Mouse (Mus musculus) CD8-positive naive resting alpha-beta T cell, adult 2 months (primary cell): ENCODE measurements around the gene Rab1b.
"Not testable (repeated sequence)": the region's sequence is repeated elsewhere in the genome, so short reads cannot be mapped to it uniquely, and the experiment has no call there.

Experiments used
- DNase-seq, 2 experiments: peaks; one replicate each; pipeline ENCODE4 v3.0.0; 2022; ENCODE audit warnings: low read depth in 2 of 2, low spot score in 2 of 2

The Rab1b gene

GRCm38 (mm10) chr19:5106731-5107191 is at the start of gene Rab1b:
Gene Rab1b, minus strand, starts transcription at chr19:5107072.
- peak; percentile 96 for DNase-seq

DNA sequence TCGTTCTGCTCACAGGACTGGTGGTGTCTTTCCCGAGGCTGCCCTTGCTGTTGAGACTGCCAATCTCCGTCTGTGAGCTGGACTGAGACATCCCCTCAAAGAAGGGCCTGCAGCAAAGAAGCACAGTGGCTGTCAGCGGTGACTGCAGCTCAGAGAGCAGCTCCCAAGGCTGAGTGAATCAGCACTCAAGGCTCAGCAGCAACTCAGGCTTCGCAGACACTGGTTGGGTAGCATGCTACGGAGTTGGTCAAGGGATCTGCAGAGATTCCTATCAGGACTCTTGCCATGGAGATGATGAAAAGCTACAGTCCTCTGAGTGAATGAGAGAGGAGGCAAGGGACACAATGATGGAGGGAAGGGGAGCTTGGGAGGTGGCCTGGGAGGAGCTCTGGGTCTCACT is 45.4 kb upstream of the Rab1b start:
- DNase-seq: no peak

DNA sequence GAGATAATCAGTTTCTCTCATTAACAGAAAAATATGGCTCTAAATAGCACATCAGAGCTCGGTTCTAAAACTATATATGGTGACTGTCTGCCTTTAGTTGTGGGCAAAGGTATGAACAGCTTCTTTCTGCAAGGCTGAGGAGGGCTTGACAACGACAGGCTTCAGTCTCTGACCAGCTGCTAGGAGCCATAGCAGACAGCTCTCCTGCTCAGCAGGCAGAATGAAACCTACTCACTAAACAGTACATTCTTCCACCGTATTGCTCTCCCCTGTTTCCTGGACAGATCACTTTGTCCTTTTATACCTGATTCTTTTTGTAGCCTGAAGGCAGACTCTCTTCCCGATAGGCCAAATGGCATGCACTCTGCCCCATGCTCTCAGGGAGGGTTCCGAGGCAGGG is 44.9 kb upstream of the Rab1b start:
- DNase-seq: no peak

DNA sequence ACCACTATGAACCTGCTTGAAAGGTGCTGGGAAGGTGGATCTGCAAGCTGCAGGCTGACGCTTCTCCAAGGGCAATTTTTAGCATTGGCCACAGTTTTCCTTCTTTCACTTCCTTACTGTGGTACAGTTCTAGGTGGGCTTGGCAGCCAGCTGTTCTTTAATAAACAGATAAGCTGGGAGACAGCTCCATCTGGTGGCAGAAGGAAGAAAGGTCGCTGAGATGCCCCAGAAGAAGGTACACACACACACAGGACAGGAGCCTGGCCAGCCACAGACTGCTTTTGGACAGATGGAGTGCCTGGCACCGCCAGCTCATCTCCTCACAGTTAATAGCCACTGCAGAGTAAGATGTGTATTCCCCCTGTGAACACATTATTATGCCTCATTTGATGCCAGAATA is 44.5 kb upstream of the Rab1b start:
- DNase-seq: peak; percentile 26 to 45

DNA sequence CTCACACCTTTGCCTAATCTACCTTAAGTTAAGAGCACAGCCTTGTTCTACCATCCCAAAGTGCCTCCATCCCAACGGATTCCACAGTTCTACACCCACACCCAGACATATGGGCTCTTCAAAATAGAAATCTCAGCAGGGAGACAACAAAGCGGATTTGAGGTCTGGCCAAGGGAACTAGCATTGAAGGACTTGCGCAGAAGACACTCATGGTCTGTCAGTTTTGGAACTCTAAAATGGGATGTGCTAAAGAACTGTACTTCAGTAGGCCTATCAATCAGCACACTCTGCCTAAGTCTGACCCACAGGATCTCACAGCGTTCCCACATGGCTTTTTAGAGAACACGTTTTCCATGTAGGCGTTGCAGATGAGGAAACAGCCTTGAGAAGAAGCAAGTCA is 43.5 kb upstream of the Rab1b start:
- no peak for DNase-seq

GRCm38 (mm10) chr19:5149041-5149440 is 42.2 kb upstream of the Rab1b start:
- not testable (repeated sequence) for DNase-seq

DNA sequence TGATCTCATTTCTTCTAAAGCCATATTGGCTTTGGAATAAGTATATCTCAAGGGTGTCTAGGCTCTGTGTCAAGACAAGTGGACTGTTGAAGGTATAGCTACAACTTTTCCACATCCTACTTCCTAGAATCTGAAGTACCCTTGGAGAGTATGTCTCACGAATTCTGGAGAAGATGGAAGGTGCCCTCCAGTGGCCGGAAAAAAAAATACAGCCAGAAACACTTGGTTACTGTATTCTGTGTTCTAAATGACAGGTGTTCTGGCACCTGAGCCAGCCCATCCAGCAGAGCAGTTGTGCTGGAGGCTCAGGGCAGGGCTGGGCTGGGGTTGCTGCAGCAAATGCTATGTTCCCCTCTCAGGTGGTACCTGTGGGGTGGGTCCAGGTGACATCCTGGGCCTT is 32.8 kb upstream of the Rab1b start:
- peak in 1 of 2 experiments; percentile 27 for DNase-seq

DNA sequence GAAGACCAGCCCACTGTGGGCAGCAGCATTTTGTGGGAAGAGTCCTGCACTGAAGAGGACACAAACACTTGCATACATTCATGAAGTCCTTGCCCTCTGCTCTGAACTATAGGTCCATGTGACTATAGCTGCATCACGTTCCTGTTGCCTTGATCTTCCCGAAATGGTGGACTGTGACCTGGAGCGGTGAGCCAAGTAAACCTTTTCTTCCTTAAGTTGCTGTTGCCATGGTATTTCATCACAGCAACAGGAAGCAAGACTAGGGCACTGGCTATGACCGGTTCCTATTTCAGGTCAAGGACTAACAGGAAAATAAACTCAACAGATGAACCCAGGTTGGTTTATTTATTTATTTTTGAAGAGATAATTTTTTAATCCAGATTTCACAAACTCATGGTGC is 24.4 kb upstream of the Rab1b start:
- no peak for DNase-seq

GRCm38 (mm10) chr19:5129770-5130169 is 22.9 kb upstream of the Rab1b start:
- no peak for DNase-seq

GRCm38 (mm10) chr19:5124055-5124614 is 17.3 kb upstream of the Rab1b start:
- no peak for DNase-seq

DNA sequence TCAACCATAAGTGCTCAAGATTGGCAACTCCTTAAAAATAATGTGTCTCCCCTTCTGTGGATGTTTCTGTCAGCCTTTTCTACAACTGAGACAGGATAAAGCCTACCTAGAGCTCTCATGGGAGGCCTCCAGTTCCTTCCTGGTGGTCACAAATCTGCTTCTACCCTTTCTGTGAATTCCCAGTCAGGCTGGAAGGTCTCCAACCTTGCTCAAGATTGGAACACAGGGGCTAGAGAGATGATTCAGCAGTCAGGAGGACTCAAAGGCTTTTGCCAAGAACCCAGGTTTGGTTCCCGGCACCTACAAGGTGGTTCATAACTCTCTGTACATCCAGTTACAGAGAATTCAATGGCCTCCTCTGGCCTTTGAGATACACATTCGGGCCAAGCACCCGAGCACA is 16.4 kb upstream of the Rab1b start:
- no peak for DNase-seq

GRCm38 (mm10) chr19:5122492-5122891 is 15.6 kb upstream of the Rab1b start:
- no peak for DNase-seq

- DNase-seq: no peak
Observed at GRCm38 (mm10) chr19:5118384-5118698, 11.5 kb upstream of the Rab1b start, which contains the start of gene Klc2. Gene Klc2, minus strand, starts transcription at chr19:5118560.

- DNase-seq: peak; percentile 56 to 70
Observed at GRCm38 (mm10) chr19:5117494-5118383, 10.9 kb upstream of the Rab1b start.

- DNase-seq: no peak
Observed at GRCm38 (mm10) chr19:5113783-5114182, 6.9 kb upstream of the Rab1b start.

DNA sequence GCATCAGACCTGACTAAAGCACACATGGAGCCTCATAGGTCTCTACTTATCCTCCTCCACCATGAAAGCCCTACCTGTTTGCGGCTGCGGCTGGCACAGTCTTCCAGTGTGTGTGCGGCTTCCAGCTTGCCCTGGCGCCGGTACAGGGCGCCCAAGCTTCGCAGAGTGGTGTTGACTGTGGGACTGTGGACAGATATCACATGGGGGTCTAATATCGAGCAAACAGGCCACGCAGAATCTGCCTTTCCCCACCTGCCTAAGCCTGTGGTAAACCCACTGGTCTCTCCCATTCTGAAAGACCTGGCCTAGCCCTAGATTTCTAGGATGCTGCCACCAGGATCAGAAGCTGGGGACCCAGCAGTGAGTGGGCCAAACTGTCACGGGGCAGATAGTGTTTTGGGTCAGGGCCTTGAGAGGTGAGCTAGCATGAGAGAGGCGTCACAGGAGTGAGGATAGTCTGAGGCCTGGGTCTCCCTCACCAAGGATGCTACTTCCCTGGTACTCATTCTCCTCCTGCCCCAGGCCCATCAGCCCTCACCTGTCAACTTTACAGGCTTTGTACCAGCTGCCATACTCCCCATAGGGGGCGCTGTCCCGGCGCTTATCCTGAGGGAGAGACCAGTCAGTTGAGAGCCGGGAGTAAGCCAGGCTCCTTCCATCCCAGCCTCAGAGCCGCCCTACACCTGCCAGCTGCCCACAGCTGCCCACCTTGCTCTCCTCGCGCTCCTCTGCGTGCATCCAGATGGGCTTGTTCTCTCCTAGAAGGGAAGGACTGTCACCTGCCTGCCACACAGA is 3.0 kb upstream of the Rab1b start:
- DNase-seq: no peak

DNA sequence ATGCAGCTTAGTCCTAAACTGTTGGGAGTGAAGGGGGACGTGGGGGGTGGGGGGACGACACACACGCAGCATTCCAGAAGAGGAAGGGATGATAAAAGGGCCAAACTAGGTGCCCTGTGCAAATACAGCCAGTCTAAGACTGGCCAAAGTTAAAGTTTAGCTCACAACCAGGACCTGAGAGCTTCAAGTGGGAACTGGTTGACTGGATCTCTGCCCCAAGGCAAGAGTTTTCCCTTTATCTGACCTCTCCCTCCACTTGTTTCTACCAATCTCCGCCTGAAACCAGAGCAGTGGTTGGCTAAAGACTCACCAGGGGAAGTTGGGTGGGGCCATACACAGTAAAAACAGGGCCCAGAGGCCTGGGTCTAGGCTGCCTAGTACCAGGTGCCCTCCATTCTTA is 1.8 kb upstream of the Rab1b start:
- no peak for DNase-seq

GRCm38 (mm10) chr19:5108271-5108575 is 1.4 kb upstream of the Rab1b start:
- no peak for DNase-seq

GRCm38 (mm10) chr19:5107556-5108270 is 841 bp upstream of the Rab1b start:
- no peak for DNase-seq

GRCm38 (mm10) chr19:5106074-5106473 is 798 bp downstream of the Rab1b start:
- no peak for DNase-seq

DNA sequence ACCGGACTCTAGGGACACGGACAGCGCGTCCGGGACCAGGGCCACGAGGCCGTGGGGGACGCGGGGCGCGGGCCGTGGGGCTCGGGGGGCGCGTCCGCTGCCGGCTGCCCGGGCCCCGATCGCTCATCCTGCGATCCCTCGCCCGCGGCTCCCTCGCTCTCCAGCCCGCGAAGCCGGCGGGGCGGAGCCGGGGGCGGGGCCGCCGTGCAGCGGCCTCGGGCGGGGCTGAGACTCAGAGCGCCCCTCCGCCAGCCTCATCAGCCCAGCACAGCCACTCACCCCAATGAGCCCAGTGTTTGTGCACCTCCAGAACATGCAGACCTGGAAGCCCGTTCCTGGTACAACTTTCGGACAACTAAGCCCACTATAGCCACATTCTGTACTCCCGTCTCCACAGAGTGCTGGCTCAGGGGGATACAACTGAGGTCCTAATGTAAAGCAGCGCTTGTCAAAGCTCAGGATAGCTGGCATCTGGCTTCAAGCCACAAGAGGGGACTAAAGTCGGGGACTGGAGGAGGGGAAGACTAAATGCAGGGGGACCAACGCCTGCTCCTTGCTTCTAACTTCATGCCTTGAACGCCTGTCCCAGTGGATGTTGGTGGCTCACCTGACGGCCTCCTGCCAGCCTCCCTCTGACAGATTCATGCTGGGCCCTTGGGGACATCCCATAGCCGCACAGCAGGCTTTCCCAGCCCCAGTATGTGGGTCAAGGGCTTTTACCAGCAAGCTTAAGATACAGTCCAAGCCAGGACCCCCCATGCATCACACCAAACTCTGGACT is 8.3 kb downstream of the Rab1b start, which contains the start of gene Cnih2:
Cnih2 (minus strand) TSS at position 159 of the 781 bp plus-strand sequence.
- DNase-seq: no peak
